Mouse (Mus musculus): ENCODE results near the gene Alg12. TPM values are rescaled to one million over a fixed set of nuclear protein-coding genes. Genes with fewer than 3 reads are reported as not detected.

Gene Alg12
- total RNA-seq (2014; fragmentation: Nextera tagmentation): 12.9 and 14.2 TPM in 2 replicates
- total RNA-seq (2017): 3.5 and 11.6 TPM in 2 replicates

DNA sequence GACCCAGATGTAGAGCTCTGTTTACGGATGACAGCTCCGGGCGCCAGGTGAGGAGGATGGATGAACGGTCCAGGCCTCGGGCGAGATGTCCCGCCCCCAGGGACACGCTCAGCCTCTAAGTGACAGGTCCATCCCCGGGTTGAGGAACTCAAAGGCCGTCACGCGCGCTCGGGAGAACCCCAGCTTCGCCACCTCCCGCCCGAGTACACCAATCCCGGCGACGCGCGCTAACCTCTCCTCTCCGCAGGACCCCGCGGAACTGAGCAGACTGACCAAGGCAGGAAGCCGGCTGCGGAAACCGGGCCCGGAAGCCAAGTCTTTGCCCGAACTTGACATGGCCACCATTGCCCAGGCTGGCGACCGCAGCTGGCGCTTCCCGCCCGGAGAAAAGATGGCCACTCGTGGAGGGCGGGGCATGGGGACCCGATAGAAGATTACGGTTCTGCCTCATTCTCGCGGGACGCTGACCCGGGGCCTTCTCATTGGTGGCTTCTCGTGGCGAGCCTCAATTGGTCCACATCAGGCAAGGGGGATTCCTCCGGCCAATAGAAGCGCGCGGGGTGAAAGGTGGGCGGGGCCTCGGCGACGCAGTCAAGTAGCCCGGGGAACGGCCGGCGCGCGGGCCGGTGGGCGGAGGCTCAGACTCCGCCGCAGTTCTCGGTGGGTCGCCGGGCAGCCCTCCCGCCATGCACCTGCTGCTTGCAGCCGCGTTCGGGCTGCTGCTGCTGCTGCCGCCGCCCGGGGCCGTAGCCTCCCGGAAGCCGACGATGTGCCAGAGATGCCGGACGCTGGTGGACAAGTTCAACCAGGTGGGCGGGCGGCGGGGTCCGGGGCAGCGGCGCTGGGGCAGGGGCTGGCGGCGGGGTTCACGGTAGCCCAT is at the start of gene Alg12, which contains the start of gene Creld2:
TSS of gene Alg12 (minus strand) at position 293 of the 880 bp plus-strand sequence.
TSS of gene Creld2 (plus strand) at position 621 of the 880 bp plus-strand sequence.
- peak; percentile 87 for ATAC-seq (replicated peaks; ENCODE audit: poor library complexity, severe bottlenecking)

DNA sequence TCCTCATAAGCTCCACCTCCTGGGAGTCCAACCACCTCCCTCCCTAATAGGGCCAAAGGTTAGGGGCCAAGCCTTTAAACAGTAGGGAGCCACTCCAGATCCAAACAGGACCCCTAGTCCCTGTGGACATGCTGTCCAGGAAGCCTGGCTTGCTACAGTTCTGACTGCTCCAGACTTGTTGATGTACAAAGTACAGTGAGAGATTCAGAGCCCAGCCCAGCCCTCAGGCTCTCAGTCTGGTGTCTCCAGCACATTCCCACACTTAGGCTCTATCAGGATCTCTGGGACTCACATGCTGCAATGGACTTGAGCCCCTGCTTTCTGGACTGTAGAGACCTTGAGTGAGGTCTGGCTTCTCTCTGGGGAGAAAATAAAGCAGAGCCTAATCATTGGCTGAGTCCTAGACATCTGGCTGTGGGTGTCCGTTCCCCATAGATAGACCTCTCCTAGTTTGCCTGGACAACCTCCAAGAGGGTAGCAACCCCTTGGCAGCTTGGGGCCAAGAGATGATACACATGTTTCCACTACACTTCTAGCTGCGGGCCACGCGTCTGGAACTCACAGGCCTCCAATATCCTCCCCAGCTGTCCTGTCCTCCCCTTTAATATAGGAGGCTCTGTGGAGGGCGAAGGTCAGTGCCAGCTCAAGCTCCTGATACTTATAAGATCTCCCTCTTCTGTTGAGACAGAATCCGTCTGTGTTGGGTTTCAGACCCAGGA is 49.1 kb upstream of the Alg12 start:
- ATAC-seq (replicated peaks; ENCODE audit: poor library complexity, severe bottlenecking): no peak

DNA sequence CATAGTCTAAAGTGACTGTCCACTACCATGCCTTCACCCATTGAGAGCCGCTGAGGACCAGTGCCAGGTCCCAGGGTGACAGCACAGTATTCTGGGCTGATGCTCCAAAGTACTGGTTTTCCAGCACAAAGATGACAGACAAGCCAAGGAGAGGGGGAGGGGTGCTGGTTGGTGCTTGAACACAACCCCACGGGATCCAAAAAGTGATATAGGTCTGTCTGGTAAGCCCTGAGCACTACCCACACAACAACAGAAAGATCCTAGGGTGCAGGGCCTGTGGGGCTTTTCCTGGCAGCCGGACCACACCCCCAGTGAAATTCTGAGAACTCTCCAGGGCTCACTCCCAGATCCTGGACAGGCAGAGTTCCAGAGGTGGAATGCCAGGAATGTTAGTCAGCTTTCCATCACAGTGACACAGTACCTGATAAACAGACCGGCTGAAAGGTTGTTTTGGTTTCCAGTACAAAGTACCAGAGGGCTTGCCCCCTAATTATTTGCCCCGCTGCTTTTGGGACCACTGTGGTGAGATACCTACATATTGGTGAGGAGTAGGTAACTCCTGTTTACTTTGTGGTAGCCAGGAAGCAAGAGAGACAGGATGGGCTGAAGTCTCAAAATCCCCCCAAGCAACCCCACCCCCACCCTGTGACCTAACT is 48.4 kb upstream of the Alg12 start:
- ATAC-seq (replicated peaks; ENCODE audit: poor library complexity, severe bottlenecking): no peak

DNA sequence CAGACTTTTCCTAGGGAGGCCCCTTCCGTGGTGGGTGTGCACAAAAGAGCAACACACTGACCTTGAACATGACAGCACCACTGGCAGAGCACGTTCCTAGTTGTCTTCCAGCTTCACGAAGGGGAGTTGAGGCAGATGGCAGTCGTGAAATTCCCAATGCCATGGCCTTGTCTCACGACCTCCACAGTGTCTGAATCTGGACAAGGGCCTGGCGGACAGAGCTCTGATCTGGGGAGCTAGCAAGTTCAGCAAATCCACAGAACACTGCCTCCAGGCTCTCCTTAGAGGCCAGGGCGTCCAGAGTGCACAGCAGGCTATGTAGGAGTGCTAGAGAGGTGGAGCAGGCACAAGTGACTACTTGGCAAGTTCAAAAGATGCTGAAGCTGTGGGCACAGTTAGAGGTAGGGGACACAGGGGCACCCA is 47.8 kb upstream of the Alg12 start:
- ATAC-seq (replicated peaks; ENCODE audit: poor library complexity, severe bottlenecking): no peak

DNA sequence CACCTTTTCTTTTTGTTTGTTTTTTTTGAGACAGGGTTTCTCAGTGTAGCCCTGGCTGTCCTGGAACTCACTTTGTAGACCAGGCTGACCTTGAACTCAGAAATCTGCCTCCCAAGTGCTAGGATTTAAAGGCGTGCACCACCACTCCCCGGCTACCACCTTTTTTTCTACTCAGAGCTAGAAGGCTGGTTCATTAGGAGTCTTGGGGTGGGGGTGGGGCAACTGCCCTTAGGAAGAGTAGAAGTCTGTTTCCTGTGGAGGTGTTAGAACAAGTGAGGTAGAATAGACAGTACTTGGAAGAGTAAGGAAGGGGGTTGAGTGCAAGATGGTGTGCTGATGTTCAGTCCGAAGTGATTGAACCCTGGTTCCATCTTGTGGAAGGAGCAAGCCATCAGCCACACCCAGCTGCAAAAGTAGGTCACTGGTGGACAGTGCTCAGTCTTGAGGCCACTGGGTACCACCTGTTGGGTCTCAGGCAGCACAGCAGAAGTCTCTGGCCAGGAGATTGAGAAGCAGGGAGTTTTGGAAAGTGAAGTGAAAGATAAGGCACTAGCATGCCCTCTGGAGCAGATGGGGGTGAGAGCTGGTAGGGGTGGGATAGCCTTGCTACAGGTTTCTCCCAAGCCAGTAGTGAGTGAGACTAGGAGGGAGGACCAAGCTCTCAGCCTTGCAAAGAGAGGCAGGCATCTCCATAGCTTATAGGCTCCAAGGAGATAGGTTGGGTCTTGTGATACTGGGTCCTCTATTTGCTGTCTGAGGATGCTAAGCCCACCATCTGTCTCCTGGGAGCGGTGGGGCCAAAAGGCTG is 47.0 kb upstream of the Alg12 start:
- no peak for ATAC-seq (replicated peaks; ENCODE audit: poor library complexity, severe bottlenecking)

DNA sequence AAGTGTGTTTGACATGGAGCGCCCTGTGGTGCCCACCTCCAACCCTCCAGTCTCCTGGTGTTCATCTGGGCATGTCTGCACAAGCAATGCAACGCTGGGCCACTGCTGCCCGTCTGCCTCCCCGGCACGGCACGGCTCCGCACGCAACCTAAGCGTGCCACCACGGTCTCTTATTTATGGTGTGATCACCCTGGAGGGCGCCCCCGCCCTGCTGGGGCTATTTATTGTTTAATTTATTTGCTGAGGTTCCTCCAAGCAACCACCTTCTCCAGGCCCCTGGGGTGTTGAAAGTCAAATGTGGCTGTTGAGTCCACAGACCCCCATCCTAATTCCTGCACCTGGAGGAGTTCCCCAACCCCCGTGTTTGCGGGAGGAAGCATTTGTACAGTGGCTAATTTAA is 45.9 kb upstream of the Alg12 start:
- no peak for ATAC-seq (replicated peaks; ENCODE audit: poor library complexity, severe bottlenecking)

DNA sequence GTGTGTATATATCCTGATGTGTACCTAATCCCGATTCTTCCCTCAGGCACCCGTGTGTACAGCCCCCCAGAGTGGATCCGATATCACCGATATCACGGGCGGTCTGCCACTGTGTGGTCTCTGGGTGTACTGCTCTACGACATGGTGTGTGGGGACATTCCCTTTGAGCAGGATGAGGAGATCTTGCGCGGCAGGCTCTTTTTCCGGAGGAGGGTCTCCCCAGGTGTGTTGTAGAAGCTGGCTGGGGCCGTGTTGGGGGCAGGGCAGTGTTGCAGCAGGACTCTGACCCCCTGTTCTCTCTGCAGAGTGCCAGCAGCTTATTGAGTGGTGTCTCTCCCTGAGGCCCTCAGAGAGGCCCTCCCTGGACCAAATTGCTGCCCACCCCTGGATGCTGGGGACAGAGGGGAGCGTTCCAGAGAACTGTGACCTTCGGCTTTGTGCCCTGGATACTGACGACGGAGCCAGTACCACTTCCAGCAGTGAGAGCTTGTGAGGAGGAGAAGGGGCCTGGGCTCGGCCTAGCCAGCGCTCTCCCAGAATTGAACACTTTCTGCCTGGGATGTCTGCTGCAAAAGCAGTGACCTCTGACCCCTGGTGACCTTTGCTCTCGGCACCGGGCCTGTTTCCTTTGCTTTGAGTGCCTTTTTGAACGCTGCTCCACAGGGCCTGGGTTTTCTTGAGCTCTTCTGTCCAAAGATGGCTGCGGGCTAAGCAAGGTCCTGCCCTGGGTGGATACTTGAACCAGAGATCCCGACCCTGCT is 45.3 kb upstream of the Alg12 start:
- ATAC-seq (replicated peaks; ENCODE audit: poor library complexity, severe bottlenecking): no peak

DNA sequence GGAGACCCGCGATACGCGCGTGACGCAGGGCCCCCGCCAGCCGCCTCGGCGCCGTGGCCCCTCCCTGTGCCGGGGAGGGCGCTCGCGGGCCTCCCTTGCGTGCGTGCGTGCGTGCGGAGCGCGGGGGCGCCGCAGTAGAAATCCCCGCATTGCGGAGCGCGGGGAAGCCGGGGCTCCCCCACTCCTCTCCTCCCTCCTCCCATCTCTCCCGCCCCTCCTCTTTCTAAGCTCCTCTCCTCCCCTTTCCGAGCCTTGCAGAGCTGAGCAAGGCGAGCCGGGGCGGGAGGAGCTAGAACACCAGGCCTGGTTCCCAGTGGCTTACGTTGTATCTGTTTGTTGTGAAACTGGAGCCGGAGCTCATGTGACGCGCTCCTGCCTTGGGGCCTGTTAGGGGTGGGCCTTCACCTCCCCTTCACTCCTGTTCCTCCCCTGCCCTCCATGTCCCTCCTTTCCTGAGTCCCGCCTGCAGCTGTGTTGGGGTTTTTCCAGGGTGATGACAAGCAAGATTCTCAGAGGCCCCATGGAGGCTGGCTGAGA is 44.6 kb upstream of the Alg12 start:
- ATAC-seq (replicated peaks; ENCODE audit: poor library complexity, severe bottlenecking): peak; percentile 61

DNA sequence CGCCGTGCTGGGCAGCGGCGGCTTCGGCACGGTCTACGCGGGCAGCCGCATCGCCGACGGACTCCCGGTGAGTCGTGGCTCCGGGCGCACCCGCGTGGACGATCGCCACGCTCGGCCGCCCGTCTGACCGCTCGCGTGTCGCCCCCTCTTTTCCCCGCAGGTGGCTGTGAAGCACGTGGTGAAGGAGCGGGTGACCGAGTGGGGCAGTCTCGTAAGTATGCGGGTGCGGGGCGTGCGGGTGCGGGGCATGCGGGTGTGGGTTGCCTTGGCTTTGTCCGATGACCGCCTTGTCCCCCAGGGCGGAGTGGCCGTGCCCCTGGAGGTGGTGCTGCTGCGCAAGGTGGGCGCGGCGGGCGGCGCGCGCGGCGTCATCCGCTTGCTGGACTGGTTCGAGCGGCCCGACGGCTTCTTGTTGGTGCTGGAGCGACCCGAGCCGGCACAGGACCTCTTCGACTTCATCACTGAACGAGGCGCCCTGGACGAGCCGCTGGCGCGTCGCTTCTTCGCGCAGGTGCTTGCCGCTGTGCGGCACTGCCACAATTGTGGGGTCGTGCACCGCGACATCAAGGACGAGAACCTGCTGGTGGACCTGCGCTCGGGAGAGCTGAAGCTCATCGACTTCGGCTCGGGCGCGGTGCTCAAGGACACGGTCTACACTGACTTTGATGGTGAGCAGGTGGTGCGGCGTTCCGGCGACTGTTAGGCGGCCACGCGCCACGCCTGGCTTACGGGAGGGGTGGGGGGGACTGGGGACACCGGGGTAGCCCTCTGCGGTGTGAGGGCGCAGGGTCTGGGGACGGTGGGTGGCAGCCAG is 44.0 kb upstream of the Alg12 start:
- no peak for ATAC-seq (replicated peaks; ENCODE audit: poor library complexity, severe bottlenecking)

DNA sequence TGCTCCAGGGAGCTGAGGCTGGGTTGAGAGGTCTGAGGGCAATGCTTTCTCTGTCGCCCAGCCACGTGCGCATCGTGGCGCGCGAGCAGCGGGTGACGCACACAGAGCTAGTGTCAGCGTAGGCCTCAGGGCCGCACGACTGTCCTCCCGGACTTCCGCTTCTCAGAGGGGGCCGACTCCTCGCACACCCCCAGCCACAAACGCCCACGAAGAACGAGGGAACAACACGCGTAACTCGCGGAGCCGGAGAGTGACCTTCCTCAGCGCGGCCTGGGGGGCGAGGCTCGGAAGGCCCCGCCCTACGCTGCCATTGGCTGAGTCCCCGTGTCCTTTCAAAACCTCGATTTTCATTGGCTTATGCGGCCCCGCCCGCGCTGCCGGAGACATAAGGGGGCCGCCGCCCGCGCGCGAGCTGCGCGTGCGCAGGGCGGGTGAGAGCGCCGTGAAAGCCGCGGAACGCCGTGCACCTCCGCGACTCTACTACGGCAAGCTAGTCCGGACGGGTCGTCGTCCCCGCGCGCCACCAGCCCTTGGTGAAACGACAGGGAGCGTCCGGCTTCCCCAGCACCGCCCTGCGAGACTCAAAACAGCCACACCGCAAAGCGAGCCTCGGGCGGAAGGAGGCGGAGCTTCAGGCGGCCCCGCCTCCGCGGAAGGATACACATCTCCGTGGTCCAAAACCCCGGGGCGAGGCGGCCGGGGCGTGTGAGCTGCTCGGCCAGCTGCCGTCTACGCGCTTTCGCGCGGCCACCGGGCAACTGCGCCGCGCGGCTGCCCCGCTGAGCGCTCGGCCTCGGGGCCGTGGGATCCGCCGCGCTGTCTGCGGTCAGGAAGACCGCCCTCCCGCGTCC is 42.9 kb upstream of the Alg12 start, which contains the start of gene Pim3:
TSS of gene Pim3 (plus strand) at position 415 of the 851 bp plus-strand sequence.
- peak; percentile 75 for ATAC-seq (replicated peaks; ENCODE audit: poor library complexity, severe bottlenecking)

DNA sequence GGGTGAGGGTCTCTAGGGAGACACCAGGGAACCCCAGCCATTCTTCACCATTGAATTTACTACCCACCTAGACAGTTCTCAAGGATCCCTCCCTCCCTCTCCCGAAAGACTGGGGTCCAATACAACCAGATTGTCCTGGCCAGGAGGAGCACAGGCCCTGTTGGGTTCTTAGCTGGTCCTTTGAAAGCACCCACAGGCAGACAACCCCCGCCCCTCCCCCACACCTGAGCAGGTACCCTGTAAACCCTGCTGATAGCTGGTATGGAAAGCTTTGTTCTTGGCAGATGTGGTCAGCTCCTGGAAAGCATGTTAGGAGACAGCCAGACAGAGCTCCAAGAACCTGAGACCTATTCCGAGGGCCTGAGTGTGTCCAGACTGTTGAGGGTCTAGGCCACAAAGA is 41.7 kb upstream of the Alg12 start:
- no peak for ATAC-seq (replicated peaks; ENCODE audit: poor library complexity, severe bottlenecking)

DNA sequence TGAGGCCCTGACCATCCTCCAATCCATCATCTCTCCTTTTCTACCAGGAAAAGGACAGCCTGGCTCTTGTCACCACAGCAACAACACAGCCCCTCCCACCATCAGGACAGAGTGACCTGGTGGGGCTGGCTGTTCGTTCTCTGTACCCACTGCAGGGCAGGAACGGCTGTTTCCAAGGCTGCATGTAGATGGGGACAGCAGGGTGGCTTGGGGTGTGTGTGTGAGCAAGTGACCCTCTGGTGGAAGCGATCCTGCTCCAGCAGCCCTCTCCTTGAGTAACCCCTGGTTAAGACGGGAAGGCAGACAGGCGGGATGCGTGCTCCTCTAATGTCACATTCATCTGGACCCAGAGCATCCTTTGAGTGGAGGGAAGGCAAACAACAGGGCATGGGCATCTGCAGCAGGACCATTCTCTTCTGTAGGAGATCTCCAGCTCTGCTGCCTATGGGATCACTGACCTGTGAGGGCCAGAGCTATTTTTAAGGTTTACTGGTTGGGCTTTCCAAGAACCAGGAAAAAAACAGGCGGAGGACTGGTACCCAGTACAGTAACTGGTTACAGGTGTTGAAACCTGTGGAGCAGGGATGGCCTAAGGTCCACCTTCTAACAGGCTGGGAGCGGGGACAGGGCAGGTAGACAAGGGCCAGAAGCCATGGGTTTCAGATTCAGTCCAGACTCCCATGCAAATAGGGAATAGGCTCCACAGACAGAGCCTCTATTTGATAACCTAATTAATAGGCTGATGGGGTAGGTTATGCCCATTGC is 40.3 kb upstream of the Alg12 start:
- ATAC-seq (replicated peaks; ENCODE audit: poor library complexity, severe bottlenecking): no peak

DNA sequence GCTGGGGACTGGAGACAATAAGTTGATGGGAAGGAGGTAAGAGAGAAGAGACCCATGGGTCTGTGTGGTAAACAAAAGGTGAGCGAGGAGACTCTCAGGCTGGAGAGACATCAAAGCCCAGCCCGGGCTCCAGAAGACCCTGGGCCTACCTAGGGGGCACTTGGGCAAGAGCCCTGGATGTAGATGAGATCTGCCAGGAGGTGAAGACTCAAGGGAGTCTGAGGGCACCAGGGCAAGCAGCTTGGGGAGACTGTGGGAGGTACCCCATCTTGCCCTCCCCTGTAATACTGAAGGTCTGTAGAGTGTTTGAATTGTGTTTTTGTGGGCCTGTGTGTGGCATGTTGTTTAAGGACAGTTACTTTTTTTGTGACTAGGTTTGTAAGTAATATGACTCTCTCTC is 39.6 kb upstream of the Alg12 start:
- no peak for ATAC-seq (replicated peaks; ENCODE audit: poor library complexity, severe bottlenecking)

DNA sequence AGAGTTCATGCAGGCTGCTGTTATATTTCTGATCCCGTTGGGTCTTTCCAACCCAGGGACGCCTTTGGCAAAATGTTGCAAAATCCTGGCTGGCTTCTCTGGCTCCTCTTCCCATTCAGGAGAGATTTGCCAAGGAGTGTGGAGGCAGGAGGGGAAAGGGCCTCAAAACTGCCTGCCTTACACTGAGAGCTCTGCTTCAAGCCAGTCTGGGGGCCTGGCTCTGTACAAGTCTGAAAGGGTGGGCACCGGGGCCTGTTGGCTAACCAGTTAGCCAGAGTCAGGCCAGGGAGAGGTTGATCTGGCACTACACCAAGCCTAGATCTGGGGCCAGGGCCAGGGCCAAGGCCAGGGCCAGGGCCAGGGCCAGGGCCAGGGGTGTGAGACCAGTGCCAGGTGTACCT is 39.0 kb upstream of the Alg12 start:
- no peak for ATAC-seq (replicated peaks; ENCODE audit: poor library complexity, severe bottlenecking)

DNA sequence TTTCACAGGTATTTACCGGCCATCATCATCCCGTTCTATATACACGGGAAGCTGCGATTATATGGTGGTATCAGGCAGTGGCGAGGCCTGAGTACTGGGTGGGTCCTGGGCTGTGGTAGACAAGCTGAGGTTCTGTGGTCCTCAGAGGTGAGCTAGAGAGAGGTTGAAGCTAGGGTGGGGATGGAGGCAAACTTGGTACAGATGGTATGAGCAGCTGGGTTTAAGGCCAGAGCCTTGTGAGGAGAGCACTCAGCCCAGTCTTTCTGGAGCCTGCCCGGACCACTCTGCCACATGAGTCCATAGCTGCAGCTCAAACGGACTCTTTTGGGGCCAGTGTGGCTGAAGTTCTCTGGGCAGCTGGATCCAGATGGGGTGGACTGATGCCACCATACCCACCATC is 38.2 kb upstream of the Alg12 start:
- ATAC-seq (replicated peaks; ENCODE audit: poor library complexity, severe bottlenecking): no peak

DNA sequence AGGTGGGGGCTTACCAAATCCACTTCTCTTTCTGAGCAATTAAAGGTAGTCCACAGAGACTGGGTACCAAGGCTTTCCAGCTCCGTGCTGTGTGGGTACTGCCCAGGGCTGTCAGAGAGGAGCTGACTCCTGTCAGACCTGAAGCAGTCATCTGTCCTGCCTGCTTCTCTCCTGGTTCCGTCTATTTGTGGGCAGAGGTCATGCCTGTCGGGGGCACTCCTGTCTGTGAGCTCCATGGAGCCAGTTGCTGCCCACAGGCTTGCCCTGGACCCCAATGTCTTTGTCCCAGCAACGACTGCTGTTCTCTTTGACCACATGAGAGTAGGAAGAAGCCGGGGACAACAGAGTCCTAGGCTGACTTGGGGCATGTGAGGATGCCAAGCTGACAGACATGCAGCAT is 37.5 kb upstream of the Alg12 start:
- ATAC-seq (replicated peaks; ENCODE audit: poor library complexity, severe bottlenecking): no peak
